Mouse (Mus musculus): Measurements from ENCODE around the gene Zfp958. TPM values are rescaled to one million over a fixed set of nuclear protein-coding genes. Genes with fewer than 3 reads are reported as not detected.
"Not testable (repeated sequence)": the region's sequence is repeated elsewhere in the genome, so short reads cannot be mapped to it uniquely, and the experiment has no call there.

The Zfp958 gene
- 22.2 and 22.3 TPM in 2 replicates for polyA plus RNA-seq (2014; fragmentation: Nextera tagmentation; extraction: Ambion mirVana)

DNA sequence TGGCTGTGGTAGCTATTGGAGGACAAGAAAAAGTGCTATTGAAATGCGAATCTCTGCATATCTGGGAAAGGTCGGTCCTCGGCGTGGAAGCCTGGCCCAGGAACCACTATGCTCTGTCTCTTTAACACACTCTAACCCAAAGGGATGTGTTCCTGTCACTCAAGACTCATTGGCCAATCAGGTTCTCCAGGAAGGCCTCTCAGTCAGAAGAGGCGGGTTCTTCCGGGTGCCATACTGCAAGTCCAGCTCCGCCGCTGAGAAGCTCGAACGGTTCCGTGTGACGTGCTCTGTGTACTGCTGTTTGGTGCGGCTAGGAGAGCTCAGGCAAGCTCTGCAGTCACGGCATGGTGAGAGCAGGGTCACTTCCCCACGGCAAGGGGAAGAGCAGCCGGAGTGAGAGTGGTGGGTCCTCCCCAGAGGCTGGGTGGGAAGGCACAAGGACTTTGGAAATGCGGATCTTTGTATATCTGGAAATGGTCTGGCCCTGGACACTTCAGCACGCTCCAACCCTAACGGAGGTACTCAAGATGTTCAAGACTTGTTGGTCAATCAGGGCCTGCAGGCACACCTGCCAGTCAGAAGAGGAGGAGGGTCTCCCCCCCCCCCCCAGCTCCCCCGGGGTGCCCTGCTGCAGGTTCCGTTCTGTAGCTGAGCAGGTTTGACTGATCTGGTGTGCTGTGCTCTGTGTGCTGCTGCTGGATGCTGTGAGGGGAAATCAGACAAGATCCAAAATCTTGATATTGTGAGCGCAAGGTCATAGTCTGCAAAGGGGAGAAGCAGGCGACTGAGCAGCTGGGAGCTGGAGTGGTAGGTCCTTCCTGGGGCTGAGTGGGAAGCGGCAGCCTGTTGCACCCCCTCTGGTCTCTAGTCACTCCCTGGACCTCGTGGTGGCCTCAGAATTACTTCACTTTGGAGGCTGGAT is at the start of gene Zfp958:
Gene Zfp958 (plus strand): TSS at position 236 of the 922 bp plus-strand sequence.
- peak within 1 kb of the TSS; percentile 89 for H3K4me2 ChIP-seq (ENCODE audit: low read depth, low read length)
- no peaks in the 10 kb centered on the region for H3K9me3 ChIP-seq (ENCODE audit: control insufficient read depth, low read length)
- H3K9ac ChIP-seq (replicated peaks; ENCODE audit: low read depth, low read length) = peak within 1 kb of the TSS; percentile 86
- peak; percentile 100 for ATAC-seq (ENCODE audit: low read depth)
- peak within 1 kb of the TSS; percentile 91 for H3K4me3 ChIP-seq (ENCODE audit: low read depth, low read length)
- WGBS = 1% methylated on average over 25 of the region's 25 CpGs
- peaks cover 13% of the 10 kb centered on the region for H3K4me1 ChIP-seq (ENCODE audit: control insufficient read depth, insufficient read depth, low read length)
- H3K27ac ChIP-seq (ENCODE audit: low read depth, low read length) = peak within 1 kb of the TSS; percentile 87
- no peaks in the 10 kb centered on the region for H3K36me3 ChIP-seq (ENCODE audit: control insufficient read depth, insufficient read depth, low read length)
- H3K27me3 ChIP-seq (ENCODE audit: control insufficient read depth, insufficient read depth, low read length) = no peaks in the 10 kb centered on the region

- WGBS = 18% methylated on average over 3 of the region's 3 CpGs
- ATAC-seq (ENCODE audit: low read depth) = no peak
- no peaks in the 10 kb centered on the region for H3K4me1 ChIP-seq (ENCODE audit: control insufficient read depth, insufficient read depth, low read length)
- H3K36me3 ChIP-seq (ENCODE audit: control insufficient read depth, insufficient read depth, low read length) = no peaks in the 10 kb centered on the region
- no peaks in the 10 kb centered on the region for H3K9me3 ChIP-seq (ENCODE audit: control insufficient read depth, low read length)
- H3K27ac ChIP-seq (ENCODE audit: low read depth, low read length) = no peak overlapping the region
- H3K9ac ChIP-seq (replicated peaks; ENCODE audit: low read depth, low read length) = no peak overlapping the region
- no peak overlapping the region for H3K4me3 ChIP-seq (ENCODE audit: low read depth, low read length)
- no peaks in the 10 kb centered on the region for H3K27me3 ChIP-seq (ENCODE audit: control insufficient read depth, insufficient read depth, low read length)
- no peak overlapping the region for H3K4me2 ChIP-seq (ENCODE audit: low read depth, low read length)
These were observed 31.0 kb upstream of the Zfp958 start for GRCm38 (mm10) chr8:4581986-4582385.

DNA sequence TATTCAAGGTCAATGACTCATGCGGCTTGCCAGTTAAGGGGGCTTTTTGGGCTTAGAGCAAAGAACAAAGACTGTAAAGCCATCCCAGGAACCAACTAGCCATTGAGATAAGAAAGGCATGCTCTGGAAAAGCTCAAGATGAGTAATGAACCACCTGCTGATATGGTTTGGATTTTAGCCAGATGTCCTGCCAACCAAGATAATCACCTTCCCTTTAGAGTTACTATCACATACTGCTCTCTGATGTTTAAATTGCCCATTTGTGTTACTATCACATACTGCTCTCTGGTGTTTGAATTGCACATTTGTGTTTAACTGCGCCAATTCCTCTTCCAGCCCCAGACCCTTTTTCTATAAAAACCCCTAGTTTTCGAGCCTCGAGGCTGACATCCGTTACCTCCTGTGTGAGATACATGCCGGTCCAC is 30.2 kb upstream of the Zfp958 start:
- Histone ChIP-seq H3K36me3 (ENCODE audit: control insufficient read depth, insufficient read depth, low read length) (no peaks in the 10 kb centered on the region), H3K4me2 (ENCODE audit: low read depth, low read length) (no peak overlapping the region), H3K4me3 (ENCODE audit: low read depth, low read length) (no peak overlapping the region), H3K27me3 (ENCODE audit: control insufficient read depth, insufficient read depth, low read length) (no peaks in the 10 kb centered on the region), H3K9ac (replicated peaks; ENCODE audit: low read depth, low read length) (no peak overlapping the region), H3K9me3 (ENCODE audit: control insufficient read depth, low read length) (no peaks in the 10 kb centered on the region), H3K27ac (ENCODE audit: low read depth, low read length) (no peak overlapping the region), H3K4me1 (ENCODE audit: control insufficient read depth, insufficient read depth, low read length) (no peaks in the 10 kb centered on the region)
- WGBS = 36% methylated on average over 6 of the region's 6 CpGs
- no peak for ATAC-seq (ENCODE audit: low read depth)

- H3K4me3 ChIP-seq (ENCODE audit: low read depth, low read length) = no peak overlapping the region
- H3K36me3 ChIP-seq (ENCODE audit: control insufficient read depth, insufficient read depth, low read length) = no peaks in the 10 kb centered on the region
- H3K9me3 ChIP-seq (ENCODE audit: control insufficient read depth, low read length) = no peaks in the 10 kb centered on the region
- no peaks in the 10 kb centered on the region for H3K27me3 ChIP-seq (ENCODE audit: control insufficient read depth, insufficient read depth, low read length)
- no peak overlapping the region for H3K4me2 ChIP-seq (ENCODE audit: low read depth, low read length)
- WGBS = 100% methylated on average over 1 of the region's 1 CpGs
- ATAC-seq (ENCODE audit: low read depth) = no peak
- no peak overlapping the region for H3K27ac ChIP-seq (ENCODE audit: low read depth, low read length)
- H3K4me1 ChIP-seq (ENCODE audit: control insufficient read depth, insufficient read depth, low read length) = no peaks in the 10 kb centered on the region
- no peak overlapping the region for H3K9ac ChIP-seq (replicated peaks; ENCODE audit: low read depth, low read length)
These were observed 28.3 kb upstream of the Zfp958 start for GRCm38 (mm10) chr8:4584660-4585059.

- H3K4me1 ChIP-seq (ENCODE audit: control insufficient read depth, insufficient read depth, low read length) = no peaks in the 10 kb centered on the region
- no peaks in the 10 kb centered on the region for H3K27me3 ChIP-seq (ENCODE audit: control insufficient read depth, insufficient read depth, low read length)
- H3K4me3 ChIP-seq (ENCODE audit: low read depth, low read length) = no peak overlapping the region
- WGBS = 23% methylated on average over 4 of the region's 4 CpGs
- H3K27ac ChIP-seq (ENCODE audit: low read depth, low read length) = no peak overlapping the region
- H3K36me3 ChIP-seq (ENCODE audit: control insufficient read depth, insufficient read depth, low read length) = no peaks in the 10 kb centered on the region
- no peak overlapping the region for H3K4me2 ChIP-seq (ENCODE audit: low read depth, low read length)
- H3K9me3 ChIP-seq (ENCODE audit: control insufficient read depth, low read length) = no peaks in the 10 kb centered on the region
- ATAC-seq (ENCODE audit: low read depth) = no peak
- no peak overlapping the region for H3K9ac ChIP-seq (replicated peaks; ENCODE audit: low read depth, low read length)
These were observed 26.6 kb upstream of the Zfp958 start for GRCm38 (mm10) chr8:4586356-4586755.

GRCm38 (mm10) chr8:4588165-4589000 is 24.6 kb upstream of the Zfp958 start:
- ATAC-seq (ENCODE audit: low read depth) = peak; percentile 93
- Histone ChIP-seq H3K36me3 (ENCODE audit: control insufficient read depth, insufficient read depth, low read length) (no peaks in the 10 kb centered on the region), H3K4me2 (ENCODE audit: low read depth, low read length) (no peak overlapping the region), H3K27ac (ENCODE audit: low read depth, low read length) (no peak overlapping the region), H3K4me3 (ENCODE audit: low read depth, low read length) (no peak overlapping the region), H3K27me3 (ENCODE audit: control insufficient read depth, insufficient read depth, low read length) (no peaks in the 10 kb centered on the region), H3K9ac (replicated peaks; ENCODE audit: low read depth, low read length) (peak overlapping the region; percentile 48; the same call in 1 of the 2 replicates), H3K4me1 (ENCODE audit: control insufficient read depth, insufficient read depth, low read length) (no peaks in the 10 kb centered on the region), H3K9me3 (ENCODE audit: control insufficient read depth, low read length) (no peaks in the 10 kb centered on the region)
- 39% methylated on average over 9 of the region's 9 CpGs for WGBS

GRCm38 (mm10) chr8:4608896-4609295 is 4.1 kb upstream of the Zfp958 start:
- 95% methylated on average over 7 of the region's 7 CpGs for WGBS

GRCm38 (mm10) chr8:4611626-4612175 is 1.3 kb upstream of the Zfp958 start:
- H3K36me3 ChIP-seq (ENCODE audit: control insufficient read depth, insufficient read depth, low read length); H3K9ac ChIP-seq (replicated peaks; ENCODE audit: low read depth, low read length); H3K9me3 ChIP-seq (ENCODE audit: control insufficient read depth, low read length); H3K27me3 ChIP-seq (ENCODE audit: control insufficient read depth, insufficient read depth, low read length); H3K27ac ChIP-seq (ENCODE audit: low read depth, low read length); ATAC-seq (ENCODE audit: low read depth); H3K4me2 ChIP-seq (ENCODE audit: low read depth, low read length); H3K4me3 ChIP-seq (ENCODE audit: low read depth, low read length): not testable (repeated sequence)
- peaks cover 13% of the 10 kb centered on the region for H3K4me1 ChIP-seq (ENCODE audit: control insufficient read depth, insufficient read depth, low read length)
- 68% methylated on average over 4 of the region's 4 CpGs for WGBS

More at GRCm38 (mm10) chr8:4608896-4609295, 4.1 kb upstream of the Zfp958 start:
- H3K27me3 ChIP-seq (ENCODE audit: control insufficient read depth, insufficient read depth, low read length) = no peaks in the 10 kb centered on the region
- no peak overlapping the region for H3K9ac ChIP-seq (replicated peaks; ENCODE audit: low read depth, low read length)
- H3K4me2 ChIP-seq (ENCODE audit: low read depth, low read length) = no peak overlapping the region
- no peak for ATAC-seq (ENCODE audit: low read depth)
- no peak overlapping the region for H3K27ac ChIP-seq (ENCODE audit: low read depth, low read length)
- no peaks in the 10 kb centered on the region for H3K9me3 ChIP-seq (ENCODE audit: control insufficient read depth, low read length)
- no peaks in the 10 kb centered on the region for H3K36me3 ChIP-seq (ENCODE audit: control insufficient read depth, insufficient read depth, low read length)
- no peak overlapping the region for H3K4me3 ChIP-seq (ENCODE audit: low read depth, low read length)
- peaks cover 4% of the 10 kb centered on the region for H3K4me1 ChIP-seq (ENCODE audit: control insufficient read depth, insufficient read depth, low read length)
